Mouse (Mus musculus): Measurements from ENCODE around the gene Kcne2.
A peak's percentile ranks its signal among the peaks of the same experiment; 100 is the strongest.

The Kcne2 gene

GRCm38 (mm10) chr16:92313953-92314741, 22.0 kb downstream of the Kcne2 start:
- peak; percentile 57 to 61 for DNase-seq

GRCm38 (mm10) chr16:92316049-92316738, 24.0 kb downstream of the Kcne2 start:
- DNase-seq: no peak

DNA sequence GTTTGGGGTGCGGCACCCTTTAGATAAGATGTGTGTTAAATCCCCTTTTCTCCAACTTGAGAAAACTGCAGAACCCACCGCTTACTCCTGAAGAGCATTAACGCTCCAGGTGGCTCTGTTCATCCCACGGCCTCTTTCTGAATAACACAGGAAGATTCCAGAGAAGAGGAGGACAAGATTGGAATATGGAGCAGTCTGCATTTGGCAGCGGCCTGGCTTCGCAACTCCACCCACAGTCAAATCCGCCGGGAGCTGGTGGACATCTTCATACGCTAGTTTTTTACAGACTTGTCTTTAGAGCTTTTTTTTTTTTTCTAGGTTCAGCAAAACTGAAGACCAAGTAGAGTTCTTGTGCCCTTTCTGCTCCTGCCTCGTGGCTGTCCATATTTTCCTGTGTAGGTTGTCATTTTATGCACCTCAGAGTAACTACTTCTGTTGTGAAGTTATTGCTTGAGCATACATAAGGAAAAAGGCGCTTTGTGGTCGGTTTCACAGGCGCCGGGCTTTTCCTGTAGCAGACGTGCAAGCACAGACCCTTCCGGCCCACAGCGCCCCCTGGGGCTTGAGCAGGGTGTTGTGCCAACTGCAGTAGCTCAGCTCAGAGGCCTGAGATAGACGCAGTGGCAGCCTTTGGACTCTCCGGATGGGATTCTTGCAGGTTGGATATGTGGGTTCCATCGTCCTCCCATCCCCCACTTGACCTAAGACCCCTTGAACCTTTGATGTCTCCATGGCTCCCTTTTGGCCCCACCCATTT, 27.3 kb downstream of the Kcne2 start:
- DNase-seq: peak; percentile 76 to 78

DNA sequence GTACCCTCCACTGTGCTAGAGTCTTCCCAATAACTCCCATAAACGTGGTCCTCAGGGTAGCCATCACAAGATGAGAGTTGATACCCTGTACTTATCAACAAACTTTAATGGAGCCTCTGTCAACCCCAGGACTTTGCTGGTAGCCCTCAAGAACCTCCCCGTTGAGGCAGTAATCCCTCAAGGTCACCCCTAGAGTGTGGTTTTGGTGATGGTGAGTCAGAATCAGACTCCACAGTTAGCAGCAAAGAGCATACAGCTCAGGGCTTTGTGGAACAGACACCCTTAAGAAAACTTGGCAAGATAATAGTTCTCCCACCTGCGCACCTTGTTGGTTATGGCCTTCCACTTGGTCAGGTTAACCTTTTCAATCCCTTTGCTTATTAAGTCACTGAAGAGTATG, 28.2 kb downstream of the Kcne2 start:
- no peak for DNase-seq

- DNase-seq: no peak
Measured at GRCm38 (mm10) chr16:92321341-92321740, 29.2 kb downstream of the Kcne2 start, which contains the start of gene Fam243. Gene Fam243, minus strand, starts transcription at chr16:92321441.

GRCm38 (mm10) chr16:92324309-92325061, 32.3 kb downstream of the Kcne2 start:
- DNase-seq: no peak

DNA sequence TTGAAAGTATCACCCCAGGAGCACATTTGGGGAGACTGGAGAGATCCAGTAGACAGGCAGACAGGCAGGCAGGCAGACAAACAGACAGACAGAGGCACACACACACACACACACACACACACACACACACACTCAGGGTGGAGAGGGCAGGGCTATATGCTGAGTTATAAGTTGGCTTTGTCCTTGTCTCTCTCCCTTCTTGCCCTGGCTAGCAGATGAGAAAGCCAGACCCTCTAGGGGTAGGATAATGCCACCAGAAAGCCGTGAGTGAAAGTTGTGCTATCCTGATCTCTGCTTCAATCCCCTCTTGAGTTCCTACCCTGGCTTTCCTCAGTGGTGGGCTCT, 32.8 kb downstream of the Kcne2 start:
- no peak for DNase-seq

DNA sequence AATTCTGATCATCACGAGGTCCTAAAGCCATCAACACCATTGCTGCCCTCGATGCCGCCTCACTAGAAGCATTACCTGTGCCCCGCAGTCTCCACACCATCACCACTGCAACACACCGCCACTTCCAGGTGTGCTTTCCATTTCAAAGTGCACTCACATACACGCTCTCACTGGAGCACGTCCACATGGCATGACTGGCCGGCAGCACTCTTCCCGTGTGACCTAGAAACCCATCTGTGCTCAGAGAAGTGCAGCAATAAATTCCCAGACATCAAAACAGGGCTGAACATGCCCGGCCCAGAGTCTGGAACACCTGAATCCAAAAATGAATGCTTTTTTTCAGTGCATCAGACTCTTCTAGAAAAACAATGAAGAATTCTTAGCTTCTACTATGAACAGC, 35.7 kb downstream of the Kcne2 start:
- no peak for DNase-seq

GRCm38 (mm10) chr16:92330966-92331365, 38.8 kb downstream of the Kcne2 start:
- DNase-seq: no peak

DNA sequence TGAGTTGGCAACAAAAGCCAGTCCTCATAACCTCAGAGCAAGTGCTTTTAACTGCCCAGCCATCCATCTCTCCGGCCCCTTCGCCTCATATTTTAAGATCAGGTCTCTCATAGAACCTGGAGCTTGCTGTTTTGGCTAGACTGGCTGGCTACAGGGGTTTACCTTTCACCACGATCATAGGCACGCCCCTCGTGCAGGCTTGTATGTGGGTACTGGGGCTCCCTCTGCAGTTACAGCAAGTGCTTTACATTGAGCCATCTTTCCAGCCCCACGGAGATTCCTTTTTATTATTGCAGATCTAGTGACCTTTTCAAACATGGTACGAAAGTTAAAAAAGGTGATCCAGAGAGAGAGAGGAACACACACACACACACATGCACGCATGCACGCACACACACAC, 42.4 kb downstream of the Kcne2 start:
- DNase-seq: no peak

- DNase-seq: peak; percentile 64 to 65
Measured at GRCm38 (mm10) chr16:92336280-92336679, 44.1 kb downstream of the Kcne2 start.

DNA sequence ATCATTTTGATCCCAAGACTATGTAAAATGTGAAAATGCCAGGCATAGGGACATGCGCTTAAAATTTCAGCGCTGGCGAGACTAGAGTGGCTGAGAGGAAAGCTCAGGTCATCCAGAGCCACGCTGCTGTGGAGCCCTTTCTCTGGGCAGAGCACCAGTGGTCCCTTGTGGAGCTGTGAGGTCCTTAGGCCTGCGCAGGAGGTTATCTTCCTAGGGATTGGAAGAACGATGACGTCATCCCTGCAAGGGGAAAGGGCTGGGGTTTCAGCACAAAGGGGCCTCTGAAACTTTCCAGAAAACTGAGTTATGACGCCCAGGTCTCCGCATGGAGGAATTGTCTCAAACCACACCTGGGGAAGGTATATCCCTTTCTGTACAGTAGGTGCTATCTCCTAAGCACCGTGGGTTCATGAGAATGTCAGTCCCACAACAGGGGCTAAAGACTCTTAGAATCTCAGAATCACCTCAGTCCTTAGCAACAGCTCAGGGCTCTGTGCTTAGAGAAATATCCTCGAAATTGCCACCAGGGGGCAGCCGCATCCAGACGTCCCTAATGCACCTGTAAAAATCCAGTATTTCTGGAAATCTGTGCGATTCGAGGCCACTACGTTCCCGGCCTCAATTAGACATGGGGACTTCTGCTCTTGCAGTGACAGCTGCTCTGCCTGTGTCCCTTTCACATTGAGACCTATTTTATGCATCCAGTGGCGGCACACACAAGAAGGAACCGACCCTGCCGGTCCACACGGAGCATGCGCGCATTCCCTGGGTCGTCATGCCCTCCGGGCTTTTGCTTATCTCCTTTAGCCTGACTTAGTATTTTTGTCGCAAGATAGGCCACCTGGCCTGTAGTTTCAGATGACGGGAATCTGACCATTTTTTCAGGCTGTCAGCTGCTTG, 48.7 kb downstream of the Kcne2 start:
- peak; percentile 62 to 67 for DNase-seq

DNA sequence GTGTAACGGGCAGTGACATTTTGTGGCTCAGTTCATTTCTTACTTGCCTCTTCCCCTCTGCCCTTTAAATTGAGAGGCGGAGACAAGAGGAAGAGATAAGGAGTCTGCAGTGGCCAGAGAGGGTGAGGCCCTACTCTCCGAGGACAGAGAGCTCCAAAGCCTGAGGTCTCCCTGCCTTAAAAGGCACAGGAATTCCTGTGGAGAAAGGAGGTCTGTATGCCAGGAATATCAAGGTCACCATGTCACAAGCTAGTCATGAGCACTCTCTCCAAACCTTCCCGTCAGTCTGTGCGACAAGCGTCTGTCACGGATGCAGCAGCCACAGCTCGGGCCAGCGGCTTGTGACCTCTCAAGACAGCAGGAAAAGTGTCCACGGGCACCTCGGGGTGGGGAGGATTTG, 53.0 kb downstream of the Kcne2 start:
- DNase-seq: no peak

DNA sequence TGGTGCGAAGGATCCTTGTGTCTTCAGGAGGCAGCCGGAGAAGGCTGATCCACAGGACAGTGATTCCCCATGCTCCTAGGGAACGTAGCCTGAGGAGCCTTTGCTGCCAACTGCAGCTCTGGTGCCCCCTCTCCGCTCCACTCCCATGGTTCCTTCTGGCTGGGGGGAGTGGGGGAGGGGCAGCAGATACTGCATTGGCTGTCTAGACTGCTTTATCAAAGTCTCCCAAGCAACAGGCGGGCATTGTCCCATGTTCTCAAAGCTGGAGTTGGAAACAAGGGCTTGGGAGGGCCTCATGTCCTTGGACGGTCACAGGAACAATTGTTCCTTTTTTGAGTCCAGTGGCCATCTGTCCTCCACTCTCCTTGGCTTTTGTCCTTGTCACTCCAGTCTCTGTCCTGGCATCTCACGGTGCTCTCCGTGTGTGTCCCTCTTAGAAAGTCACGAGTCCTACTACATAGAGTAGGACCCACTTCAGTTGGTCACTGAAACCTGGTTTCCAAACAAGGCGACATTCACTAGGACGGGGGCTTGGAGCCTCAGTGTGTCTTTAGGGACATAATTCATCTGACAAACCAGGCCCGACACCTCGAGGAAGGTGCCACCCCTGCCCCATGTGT, 54.2 kb downstream of the Kcne2 start:
- no peak for DNase-seq
